Mouse (Mus musculus): ENCODE measurements around the gene Il25.

Gene Il25

DNA sequence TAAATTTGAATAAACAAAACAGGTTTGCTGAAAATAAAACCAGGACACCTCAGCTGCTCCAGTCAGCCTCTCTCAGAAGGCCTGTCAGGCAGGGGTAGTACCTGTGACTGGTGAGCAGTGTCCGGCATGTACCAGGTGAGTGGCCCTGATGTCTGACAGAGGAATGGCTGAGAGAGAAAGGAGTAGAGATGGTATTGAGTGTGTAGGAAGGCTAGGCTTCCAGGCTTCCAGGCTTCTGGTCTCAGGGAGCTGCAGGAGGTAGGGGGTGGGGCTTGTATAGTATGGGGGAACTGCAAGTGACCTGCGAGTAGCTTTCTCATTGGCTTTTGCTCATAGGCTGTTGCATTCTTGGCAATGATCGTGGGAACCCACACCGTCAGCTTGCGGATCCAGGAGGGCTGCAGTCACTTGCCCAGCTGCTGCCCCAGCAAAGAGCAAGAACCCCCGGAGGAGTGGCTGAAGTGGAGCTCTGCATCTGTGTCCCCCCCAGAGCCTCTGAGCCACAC, at the start of gene Il25:
Il25 (plus strand) TSS at position 51 of the 506 bp plus-strand sequence.
- DNase-seq (ENCODE audit: low read depth, low spot score): no peak

- peak; percentile 79 for DNase-seq (ENCODE audit: low read depth, low spot score)
These were observed 49.1 kb upstream of the Il25 start, which contains the start of the genes Bcl2l2 and Gm20521 for GRCm38 (mm10) chr14:54883154-54884021. Gene Bcl2l2, plus strand, starts transcription at chr14:54883377. Gene Gm20521, plus strand, starts transcription at chr14:54883441.

DNA sequence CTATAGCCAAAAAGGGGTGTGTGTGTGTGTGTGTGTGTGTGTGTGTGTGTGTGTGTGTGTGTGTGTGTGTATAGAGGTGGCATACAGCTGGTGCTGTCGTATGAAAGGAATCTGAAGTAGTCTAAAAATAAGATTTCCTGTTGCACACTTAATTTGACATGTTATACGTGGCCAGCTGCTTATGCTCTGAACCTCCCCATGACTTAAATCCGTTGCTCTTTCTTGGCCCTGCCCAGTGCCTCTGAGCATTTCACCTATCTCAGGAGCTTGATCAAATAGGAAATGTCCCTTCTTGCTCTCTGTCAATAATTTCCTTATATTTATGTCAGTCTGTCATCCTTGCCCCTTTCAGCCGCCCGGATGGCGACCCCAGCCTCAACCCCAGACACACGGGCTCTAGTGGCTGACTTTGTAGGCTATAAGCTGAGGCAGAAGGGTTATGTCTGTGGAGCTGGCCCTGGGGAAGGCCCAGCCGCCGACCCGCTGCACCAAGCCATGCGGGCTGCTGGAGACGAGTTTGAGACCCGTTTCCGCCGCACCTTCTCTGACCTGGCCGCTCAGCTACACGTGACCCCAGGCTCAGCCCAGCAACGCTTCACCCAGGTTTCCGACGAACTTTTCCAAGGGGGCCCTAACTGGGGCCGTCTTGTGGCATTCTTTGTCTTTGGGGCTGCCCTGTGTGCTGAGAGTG, 48.3 kb upstream of the Il25 start:
- DNase-seq (ENCODE audit: low read depth, low spot score): no peak

DNA sequence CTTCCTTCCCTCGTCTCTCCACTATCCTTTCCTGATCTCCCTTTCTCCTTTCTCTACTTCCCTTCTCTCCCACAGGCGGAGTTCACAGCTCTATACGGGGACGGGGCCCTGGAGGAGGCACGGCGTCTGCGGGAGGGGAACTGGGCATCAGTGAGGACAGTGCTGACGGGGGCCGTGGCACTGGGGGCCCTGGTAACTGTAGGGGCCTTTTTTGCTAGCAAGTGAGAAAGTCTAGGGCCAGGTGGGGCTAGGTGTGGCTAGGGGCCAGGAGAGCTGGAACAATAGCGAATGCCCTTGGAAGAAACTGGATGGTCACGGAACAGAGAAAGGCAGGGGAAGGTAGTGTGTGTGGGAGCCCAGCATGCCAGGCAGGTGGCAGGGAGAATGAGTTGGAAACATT, 47.2 kb upstream of the Il25 start:
- DNase-seq (ENCODE audit: low read depth, low spot score): no peak

GRCm38 (mm10) chr14:54892200-54892599, 40.3 kb upstream of the Il25 start, which contains the start of gene Pabpn1:
Gene Pabpn1, plus strand, starts transcription at chr14:54892500.
- no peak for DNase-seq (ENCODE audit: low read depth, low spot score)

DNA sequence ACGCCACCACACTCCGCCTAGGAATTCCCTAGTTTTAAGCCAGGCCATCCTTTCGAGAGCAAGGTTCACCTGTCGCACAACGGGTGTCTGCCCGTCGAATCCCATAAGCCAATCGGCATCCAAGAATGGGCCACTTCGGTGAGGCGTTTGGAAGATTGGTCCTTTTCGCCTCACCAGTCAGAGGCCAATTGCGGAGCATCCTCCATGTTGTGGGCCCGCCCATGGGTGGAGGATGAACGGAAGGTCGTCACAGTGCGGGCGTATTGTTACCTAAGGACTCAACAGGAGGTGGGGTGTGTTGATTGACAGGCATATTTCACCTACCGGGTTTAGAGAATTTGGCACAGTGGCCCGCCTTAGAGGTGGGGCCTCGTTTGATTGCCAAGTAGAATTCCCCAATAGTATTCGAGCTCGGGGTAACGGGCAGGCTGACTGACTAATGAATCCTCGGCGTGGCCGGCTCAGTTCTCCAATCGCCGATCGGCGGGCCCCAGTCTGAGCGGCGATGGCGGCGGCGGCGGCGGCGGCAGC, 38.8 kb upstream of the Il25 start:
- DNase-seq (ENCODE audit: low read depth, low spot score): peak; percentile 99

DNA sequence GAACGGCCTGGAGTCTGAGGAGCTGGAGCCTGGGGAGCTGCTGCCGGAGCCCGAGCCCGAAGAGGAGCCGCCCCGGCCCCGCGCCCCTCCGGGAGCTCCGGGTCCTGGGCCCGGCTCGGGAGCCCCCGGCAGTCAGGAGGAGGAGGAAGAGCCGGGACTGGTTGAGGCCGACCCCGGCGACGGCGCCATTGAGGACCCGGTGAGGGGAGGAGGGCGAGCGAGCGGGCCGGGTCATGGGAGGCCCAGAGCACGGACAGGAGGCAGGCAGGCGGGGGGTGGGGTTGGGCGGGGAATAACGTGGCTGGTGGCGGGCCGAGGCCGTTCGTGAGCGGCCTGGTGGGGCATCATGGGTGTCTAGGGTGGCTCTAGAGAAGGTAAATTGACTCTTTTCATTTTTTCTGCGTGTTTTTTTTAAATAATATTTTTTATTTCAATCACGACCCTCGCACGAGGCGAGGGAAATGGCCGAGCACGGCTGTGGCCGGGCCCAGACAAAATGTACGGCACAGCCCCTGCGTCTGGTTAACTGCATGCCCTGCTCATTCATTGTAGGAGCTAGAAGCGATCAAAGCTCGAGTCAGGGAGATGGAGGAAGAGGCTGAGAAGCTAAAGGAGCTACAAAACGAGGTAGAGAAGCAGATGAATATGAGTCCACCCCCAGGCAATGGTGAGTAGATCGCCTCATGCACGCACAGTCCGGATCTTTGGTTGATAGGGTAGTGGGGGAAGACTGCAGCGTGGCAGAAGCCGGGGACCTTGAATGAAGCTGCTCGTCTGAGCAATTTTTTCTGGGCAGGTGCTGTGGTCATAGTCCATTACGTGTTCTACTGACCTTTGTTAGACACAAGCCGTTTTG, 38.0 kb upstream of the Il25 start:
- DNase-seq (ENCODE audit: low read depth, low spot score): no peak

DNA sequence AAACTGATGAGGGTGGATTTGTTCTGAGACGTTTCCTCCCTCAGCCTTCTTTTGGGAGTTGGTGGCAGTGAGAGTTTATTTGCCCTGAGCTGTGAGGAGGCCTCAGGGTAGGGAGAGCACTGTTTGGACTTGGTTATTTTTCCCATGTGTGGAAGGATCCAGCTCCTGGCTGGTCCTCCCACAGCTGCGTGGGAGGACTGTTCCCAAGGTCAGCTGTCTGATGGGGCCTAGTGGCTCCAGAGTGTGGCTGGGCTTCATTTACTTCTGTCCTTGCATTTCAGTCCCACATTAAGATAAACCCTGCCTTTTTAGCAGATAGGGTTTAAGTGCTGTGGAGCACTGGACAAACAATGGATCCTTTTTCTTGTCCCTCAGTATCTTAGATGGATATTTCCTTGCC, 35.0 kb upstream of the Il25 start:
- DNase-seq (ENCODE audit: low read depth, low spot score): no peak

- DNase-seq (ENCODE audit: low read depth, low spot score): peak; percentile 85
These were observed 32.1 kb upstream of the Il25 start for GRCm38 (mm10) chr14:54900383-54900782.

GRCm38 (mm10) chr14:54903641-54904040, 28.9 kb upstream of the Il25 start:
- DNase-seq (ENCODE audit: low read depth, low spot score): no peak

- no peak for DNase-seq (ENCODE audit: low read depth, low spot score)
These were observed 23.8 kb upstream of the Il25 start for GRCm38 (mm10) chr14:54908682-54909081.

DNA sequence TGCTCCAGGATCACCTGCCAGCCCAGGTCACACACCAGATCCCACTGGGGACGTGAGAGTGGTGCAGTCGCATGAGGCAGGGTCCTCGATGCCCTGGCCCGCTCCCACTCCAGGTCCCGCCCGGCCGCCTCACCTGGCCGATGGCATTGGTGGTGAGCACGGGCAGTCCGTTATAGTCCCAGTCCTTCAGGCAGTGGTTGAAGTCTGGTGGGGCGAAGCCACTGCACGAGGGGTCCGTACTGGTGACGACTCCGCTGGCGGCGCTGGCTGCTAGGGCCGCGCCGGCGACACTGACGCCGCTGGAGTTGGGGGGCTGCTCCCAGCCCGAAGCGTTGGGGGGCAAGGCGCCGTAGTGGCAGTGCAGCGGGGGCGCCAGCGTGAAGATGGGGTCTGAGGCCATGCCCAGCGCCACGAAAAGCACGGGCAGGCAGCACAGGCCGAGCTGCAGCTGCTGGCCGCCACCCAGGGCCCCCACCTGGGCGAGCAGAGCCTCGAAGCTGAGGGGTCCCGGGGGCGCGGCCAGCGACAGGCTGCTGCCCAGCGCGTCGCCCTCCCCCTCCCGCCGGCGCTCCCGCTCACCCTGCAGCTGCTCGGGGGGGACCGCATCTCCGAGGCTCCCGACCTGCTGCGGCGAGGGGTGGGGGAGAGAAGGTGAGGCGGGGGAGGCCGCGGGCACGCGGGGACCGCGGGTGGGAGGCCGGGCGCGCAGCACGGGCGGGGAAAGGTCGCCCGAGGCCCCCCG, 20.2 kb upstream of the Il25 start:
- no peak for DNase-seq (ENCODE audit: low read depth, low spot score)

DNA sequence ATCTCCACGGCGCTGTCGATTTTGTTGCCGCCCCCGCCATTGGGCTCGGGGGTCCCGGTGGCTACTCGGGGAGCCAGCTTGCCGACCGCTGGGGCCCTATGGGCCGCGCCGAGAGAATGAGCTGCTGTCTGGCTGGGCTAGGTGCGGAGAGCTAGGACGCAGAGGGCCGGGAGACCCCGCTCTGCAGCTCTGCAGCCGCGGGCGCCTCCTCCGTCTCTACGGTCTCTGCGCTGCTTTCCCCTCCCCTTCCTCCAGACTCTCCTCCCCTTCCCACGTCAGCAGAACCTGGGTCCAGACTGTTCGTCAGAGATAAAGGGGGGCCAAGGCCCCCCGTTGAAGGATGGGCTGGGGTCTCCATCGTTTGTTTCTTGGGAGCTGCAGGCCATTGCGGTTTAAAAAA, 19.6 kb upstream of the Il25 start, which contains the start of gene Slc22a17:
Slc22a17 (minus strand) TSS at position 247 of the 400 bp plus-strand sequence.
- peak; percentile 86 for DNase-seq (ENCODE audit: low read depth, low spot score)

DNA sequence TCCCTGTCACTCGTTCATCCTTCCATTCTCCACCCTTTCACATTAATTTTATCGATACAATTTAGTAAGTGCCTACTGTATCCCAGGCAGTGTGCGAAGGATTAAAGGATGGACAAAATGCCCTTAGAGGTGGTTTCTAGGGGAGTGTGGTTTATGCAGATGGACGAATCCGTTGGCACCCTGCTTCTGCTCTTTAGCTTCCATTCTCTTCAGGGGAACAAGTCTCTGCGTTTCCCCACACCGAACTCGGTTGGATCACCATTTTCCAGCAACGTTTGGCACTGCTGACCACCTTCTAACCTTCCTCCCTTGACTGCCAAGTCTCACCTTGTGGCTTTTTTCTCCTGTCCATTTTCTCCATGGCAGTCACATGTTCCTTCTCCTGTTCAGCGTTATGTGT, 19.2 kb upstream of the Il25 start:
- no peak for DNase-seq (ENCODE audit: low read depth, low spot score)

DNA sequence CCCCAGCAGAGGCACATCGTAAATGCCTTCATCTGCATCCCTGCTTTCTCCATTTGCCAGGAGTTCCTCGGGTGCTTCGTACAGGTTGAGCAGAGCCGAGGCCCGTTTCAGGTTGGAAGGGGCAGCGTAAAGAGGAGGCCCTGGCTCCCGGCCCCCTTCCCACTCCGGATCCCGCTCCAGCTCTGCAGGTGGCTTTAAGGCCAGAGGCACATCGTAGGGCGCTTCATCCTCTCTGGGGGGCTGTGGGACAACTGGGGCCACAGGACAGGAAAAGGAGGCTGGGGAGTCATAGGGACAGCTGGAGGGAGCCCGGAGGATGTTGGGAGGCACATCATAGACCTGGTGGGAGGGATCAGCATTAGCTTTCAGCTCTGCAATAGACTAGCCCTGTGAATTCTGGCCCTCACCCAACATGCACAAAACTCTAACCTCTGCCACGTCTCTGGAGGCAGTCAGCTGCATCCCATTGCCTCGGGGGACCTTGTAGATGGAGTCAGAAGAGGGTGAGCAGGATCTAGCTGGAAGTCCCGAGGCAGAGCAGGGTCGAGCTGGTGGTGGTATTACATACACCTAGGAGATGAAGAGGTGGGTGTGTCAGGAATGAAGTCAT, 12.3 kb upstream of the Il25 start:
- DNase-seq (ENCODE audit: low read depth, low spot score): no peak

- DNase-seq (ENCODE audit: low read depth, low spot score): peak; percentile 76
These were observed 7.7 kb upstream of the Il25 start for GRCm38 (mm10) chr14:54924641-54925348.

GRCm38 (mm10) chr14:54925349-54926342, 6.8 kb upstream of the Il25 start, which contains the start of gene Efs:
Gene Efs, minus strand, starts transcription at chr14:54926126.
- DNase-seq (ENCODE audit: low read depth, low spot score): peak; percentile 61

Measured in forelimb bud, embryonic 11.5 days (tissue).